ENCODE assay signal across 24 mouse cellular contexts in genomic region chr5:123444849-123445334, GRCm38 (mm10). TPM values are rescaled to one million over a fixed set of nuclear protein-coding genes. Genes with fewer than 3 reads are reported as not detected.
"Had no signal": no experiment of that assay in that cellular context is flagged by ENCODE, and none has a peak within 500 bp of the region (broad histone marks: within the 10 kb centered on the region; RNA-seq: fewer than 3 reads in every experiment).

No protein-coding gene starts in this region.

- H3K9ac ChIP-seq: lung, embryonic 15.5 days; midbrain, embryonic 13.5 days; midbrain, embryonic 15.5 days; neural tube, embryonic 12.5 days; stomach, embryonic 15.5 days had no signal

- H3K4me3 ChIP-seq: lung, embryonic 15.5 days; megakaryocyte, embryonic 14.5 days; midbrain, embryonic 13.5 days; midbrain, embryonic 15.5 days; neural tube, embryonic 12.5 days; stomach, embryonic 15.5 days had no signal

- H3K27ac ChIP-seq: lung, embryonic 15.5 days; macrophage; midbrain, embryonic 13.5 days; midbrain, embryonic 15.5 days; neural tube, embryonic 12.5 days; stomach, embryonic 15.5 days; stomach, postnatal 0 days had no signal

- H3K4me1 ChIP-seq: lung, embryonic 15.5 days; midbrain, embryonic 13.5 days; midbrain, embryonic 15.5 days; neural tube, embryonic 12.5 days; stomach, embryonic 15.5 days had no signal

- DNase-seq: lung, adult 2 months; lung, postnatal 14 days; lung, postnatal 36 days; right cerebral cortex, postnatal 14 days; thymus, adult 2 months; thymus, postnatal 25 days; thymus, postnatal 4 days had no signal

- ATAC-seq: midbrain, embryonic 13.5 days; midbrain, embryonic 15.5 days had no signal

- H3K27me3 ChIP-seq: lung, embryonic 15.5 days; megakaryocyte, embryonic 14.5 days; midbrain, embryonic 13.5 days; midbrain, embryonic 15.5 days; neural tube, embryonic 12.5 days; stomach, embryonic 15.5 days had no signal

- H3K9me3 ChIP-seq: lung, embryonic 15.5 days; megakaryocyte, embryonic 14.5 days; midbrain, embryonic 13.5 days; midbrain, embryonic 15.5 days; neural tube, embryonic 12.5 days; stomach, embryonic 15.5 days had no signal

- H3K4me2 ChIP-seq: lung, embryonic 15.5 days; midbrain, embryonic 11.5 days; midbrain, embryonic 13.5 days; midbrain, embryonic 15.5 days; neural tube, embryonic 12.5 days; stomach, embryonic 15.5 days had no signal

RNA-seq across cellular contexts. Expression of gene Lrrc43, which starts 44.2 kb away (rescaled TPM):
- total RNA-seq: megakaryocyte progenitor cell, adult 5-6 weeks; neutrophil, adult 5-6 weeks had no signal
- polyA plus RNA-seq: macrophage; midbrain, embryonic 11.5 days; neural tube, embryonic 12.5 days; spleen, adult 2 months; stomach, postnatal 0 days; urinary bladder, adult 2 months had no signal

RNA-seq across cellular contexts. Expression of gene Il31, which starts 44.4 kb away (rescaled TPM):
- total RNA-seq: megakaryocyte progenitor cell, adult 5-6 weeks; midbrain, postnatal 0 days; monocyte, adult 5-6 weeks; neutrophil, adult 5-6 weeks had no signal
- polyA plus RNA-seq: lung, adult 2 months; lung, embryonic 15.5 days; lung, postnatal 0 days; macrophage; midbrain, embryonic 11.5 days; midbrain, embryonic 13.5 days; midbrain, embryonic 15.5 days; midbrain, postnatal 0 days; neural tube, embryonic 12.5 days; neural tube, embryonic 14.5 days; spleen, adult 2 months; stomach, embryonic 15.5 days; stomach, postnatal 0 days; thymus, adult 2 months; urinary bladder, adult 2 months had no signal
